Mouse (Mus musculus): Measurements from ENCODE around the gene Erich3. TPM values are rescaled to one million over a fixed set of nuclear protein-coding genes. Genes with fewer than 3 reads are reported as not detected.

Erich3 gene
- total RNA-seq, 2 experiments from 2014 or later: 5.3 to 5.4 TPM

- no peak for DNase-seq (ENCODE audit: low spot score in 2 of 2)
These were observed 100.5 kb downstream of the Erich3 start for GRCm38 (mm10) chr3:154764115-154764514.

DNA sequence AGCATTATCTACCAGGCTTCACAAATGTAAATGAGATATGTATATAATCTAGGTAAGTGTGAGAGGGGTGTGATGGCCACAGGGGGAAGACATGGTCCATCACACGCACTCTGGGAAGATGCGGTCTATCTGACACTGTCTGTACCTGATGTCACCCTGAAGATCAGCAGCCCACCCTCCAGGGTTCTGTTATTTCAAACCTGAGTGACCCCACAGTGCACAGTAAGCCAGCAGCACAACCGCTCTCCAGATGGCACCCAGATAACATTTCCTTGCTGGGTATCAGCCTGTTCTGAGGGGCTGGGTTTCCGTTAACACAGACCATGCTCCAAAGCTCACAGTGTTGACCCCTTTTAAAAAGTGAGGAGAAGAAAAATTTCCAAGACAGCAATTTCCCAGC lies 102.7 kb downstream of the Erich3 start:
- DNase-seq (ENCODE audit: low spot score in 2 of 2): no peak

DNA sequence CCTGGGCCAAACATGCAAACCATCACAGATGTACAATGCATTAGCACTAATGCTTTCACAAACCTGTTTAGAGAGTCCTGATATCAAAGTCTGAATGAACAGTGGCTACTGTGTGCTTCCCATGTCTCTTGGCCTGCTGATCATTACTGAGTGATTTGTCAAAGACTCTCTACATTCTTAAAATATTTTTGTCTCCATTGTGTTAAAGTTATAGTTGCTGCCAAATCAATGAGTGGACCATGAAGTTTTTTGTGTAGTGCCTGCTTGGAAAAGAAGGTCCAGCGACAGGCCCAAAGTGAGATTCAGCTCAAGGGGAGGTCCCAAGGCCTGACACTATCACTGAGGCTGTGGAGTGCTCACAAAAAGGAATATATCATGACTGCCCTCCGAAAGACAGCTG lies 108.0 kb downstream of the Erich3 start:
- DNase-seq (ENCODE audit: low spot score in 2 of 2): no peak

- no peak for DNase-seq (ENCODE audit: low spot score in 2 of 2)
These were observed 115.4 kb downstream of the Erich3 start for GRCm38 (mm10) chr3:154778836-154779595.

- DNase-seq (ENCODE audit: low spot score in 2 of 2): no peak
These were observed 122.7 kb downstream of the Erich3 start for GRCm38 (mm10) chr3:154786354-154786753.

DNA sequence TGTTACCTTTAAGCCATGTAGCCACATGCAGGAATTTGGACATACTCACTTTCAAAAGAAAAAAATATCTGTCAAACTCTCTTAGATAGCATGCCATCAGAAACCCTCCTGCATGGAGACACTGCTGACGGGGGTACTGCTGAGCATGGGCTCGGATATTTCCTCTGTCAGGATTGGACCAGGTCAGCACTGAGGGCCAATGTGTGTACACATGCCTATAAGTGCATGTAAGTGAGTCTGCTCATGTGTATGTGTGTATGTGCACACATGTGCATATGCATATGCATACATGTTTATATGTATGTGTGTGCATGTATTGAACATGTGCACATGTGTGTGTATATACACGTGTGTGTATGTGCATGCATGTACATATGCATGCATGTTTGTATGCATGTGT lies 124.0 kb downstream of the Erich3 start:
- DNase-seq (ENCODE audit: low spot score in 2 of 2): no peak

DNA sequence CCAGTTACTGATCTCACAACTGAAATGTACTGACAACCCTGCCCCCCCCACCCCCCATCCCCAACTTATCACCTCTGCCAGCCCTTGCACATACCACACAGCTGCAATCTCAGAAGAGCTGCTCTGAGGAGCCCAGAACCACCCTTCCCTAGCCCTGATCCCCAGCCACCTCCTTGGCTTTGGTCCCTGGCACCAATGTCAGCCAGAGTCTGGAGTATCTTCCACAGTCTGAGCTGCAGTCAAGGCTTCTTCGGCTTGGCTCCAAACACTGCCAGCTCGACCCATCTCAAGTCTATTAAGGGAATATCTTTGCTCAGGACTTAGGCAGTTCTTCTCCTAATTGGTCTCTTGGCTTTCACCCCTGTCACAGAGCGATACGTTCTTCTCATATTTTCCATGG lies 129.9 kb downstream of the Erich3 start:
- DNase-seq (ENCODE audit: low spot score in 2 of 2): no peak

GRCm38 (mm10) chr3:154798806-154799205 lies 135.1 kb downstream of the Erich3 start:
- peak in 1 of 2 experiments; percentile 43 for DNase-seq (ENCODE audit: low spot score in 2 of 2)

DNA sequence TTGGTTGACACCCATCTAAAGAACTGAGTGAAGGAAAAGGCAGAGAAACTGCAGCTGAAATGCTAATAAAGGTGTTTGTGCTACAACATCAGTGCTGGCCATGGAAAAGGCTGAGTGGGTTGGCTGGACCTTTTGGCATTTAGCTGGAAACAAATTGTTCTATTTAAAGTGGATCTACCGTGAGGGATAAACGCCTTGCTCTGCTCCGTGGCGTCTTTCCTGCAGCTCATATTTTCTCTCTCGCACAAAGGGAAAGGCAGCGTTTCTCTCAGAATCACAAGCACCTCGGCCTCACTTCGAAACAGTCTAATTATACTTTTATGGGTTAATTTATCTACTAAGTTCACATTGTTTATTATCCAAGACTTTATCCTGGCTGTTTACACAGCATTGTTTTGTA lies 136.8 kb downstream of the Erich3 start:
- DNase-seq (ENCODE audit: low spot score in 2 of 2): no peak

GRCm38 (mm10) chr3:154800888-154801429 lies 137.3 kb downstream of the Erich3 start:
- DNase-seq (ENCODE audit: low spot score in 2 of 2): no peak

DNA sequence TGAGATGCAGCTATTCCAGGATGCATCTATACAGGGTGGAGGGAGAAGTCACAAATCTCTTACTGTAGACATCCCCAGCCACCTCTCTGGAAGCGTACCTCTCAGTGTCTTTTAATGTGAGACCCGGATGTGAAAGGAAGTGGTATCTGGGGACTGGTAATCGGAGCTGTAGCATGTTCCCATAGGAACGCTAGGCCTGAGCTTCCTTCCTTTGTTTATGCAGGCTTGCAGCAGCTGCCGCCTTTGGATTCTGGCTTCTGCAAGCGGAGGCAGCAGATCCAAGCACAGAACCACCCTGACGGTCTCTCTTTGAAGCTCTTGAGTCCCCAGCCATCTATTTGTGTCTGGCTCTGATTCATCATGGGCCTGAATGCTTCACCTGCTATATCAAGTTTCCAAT lies 143.0 kb downstream of the Erich3 start:
- peak in 1 of 2 experiments; percentile 69 for DNase-seq (ENCODE audit: low spot score in 2 of 2)

DNA sequence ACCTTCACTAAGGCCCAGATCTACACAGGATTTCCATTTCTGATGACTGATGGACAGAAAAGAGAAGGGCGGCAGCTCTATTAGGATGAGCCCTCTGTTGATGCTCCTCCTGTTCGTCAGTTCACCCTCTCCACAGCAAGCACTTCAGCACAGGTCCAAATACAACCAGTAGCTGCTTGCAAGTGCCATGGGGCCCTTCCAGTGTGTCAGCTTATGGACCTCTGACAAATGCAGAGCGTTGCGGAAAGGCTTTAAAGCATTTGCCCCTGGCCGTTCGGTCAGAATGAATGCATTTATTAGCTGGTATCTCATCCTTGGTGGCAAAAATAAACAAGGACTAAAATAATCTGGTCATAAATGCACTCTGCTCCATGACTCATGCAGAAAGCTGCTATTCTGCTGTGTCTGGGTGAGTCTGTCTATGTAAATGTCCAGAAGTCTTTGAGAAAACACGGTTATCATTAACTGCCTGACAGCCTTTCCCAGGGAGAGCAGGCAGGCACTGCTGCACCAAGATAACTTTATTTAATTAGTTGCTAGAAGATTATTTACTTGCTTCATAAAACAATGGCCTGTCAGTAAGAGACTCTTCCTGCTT lies 146.7 kb downstream of the Erich3 start:
- no peak for DNase-seq (ENCODE audit: low spot score in 2 of 2)

GRCm38 (mm10) chr3:154811281-154811680 lies 147.6 kb downstream of the Erich3 start:
- DNase-seq (ENCODE audit: low spot score in 2 of 2): no peak

DNA sequence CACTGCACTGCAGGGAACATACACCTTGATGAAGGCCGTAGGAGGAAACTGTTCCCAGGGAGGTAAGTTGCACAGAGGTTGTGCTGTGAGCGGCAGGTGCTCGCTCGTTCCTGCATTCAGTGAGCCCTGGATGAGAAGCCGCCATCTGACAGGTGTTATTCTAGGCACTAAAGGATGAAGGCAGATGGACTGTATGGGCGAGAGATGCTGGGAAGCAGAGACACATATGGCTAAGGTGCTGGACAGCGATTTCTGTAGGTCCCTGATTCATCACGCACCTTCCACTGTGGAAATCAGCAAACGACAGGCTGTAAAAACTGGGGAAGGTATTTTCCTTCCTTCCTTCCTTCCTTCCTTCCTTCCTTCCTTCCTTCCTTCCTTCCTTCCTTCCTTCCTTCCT lies 148.2 kb downstream of the Erich3 start:
- no peak for DNase-seq (ENCODE audit: low spot score in 2 of 2)

DNA sequence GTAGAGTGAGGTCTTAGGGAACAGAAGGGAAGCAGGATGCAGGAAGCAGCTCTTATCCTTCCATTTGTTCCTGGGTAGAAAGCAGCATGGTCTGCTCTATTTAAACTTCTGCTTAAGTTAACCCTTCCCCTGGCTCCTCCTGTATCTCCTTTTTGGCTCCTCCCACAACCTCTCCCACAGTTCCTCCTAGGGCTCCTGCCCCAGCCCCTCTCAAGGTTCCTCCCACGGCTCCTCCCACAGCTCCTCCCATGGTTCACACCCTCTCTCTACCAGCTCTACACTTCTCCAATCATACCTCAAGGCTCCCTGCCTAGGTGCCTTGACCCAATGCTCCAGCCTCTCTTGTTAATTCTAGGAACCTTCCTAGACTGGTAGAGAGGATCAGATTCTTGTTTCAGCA lies 149.2 kb downstream of the Erich3 start:
- DNase-seq (ENCODE audit: low spot score in 2 of 2): no peak

DNA sequence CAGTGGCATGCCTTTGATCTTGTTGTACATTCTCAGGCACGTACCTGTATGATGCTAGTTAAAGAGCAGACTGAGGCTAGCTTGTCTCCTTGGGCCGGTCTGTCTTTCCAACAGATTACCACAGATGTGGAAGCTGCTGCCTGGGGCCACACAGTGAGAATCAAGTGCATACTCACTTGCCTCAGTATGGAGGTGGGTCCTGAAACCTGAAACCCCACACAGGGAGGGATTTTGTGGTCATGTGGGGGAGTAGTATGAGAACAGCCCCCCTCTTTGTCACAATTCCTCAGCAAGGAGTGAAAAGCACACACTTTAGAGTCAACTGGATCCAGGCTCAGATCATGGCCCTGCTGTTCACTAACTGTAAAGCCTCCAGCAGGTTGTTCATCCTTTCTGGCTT lies 151.9 kb downstream of the Erich3 start:
- DNase-seq (ENCODE audit: low spot score in 2 of 2): no peak

DNA sequence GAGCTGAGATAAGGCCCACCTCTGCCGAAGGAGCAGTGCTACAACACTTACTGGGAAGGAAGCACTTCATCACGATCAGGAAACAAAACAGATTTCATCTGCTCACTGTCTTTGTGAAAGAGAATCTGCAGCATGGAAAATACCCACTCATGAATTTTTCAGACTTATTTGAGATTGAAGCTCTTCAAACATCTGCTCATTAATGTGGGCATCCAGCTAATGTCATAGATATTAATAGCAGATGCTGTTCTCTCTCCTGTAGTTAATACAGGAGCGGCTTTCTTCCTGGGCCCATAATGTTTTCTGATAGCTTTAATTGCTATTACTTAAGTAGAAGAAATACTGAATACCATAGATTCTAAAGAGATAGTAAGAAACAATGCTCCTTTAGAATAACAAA lies 152.6 kb downstream of the Erich3 start:
- no peak for DNase-seq (ENCODE audit: low spot score in 2 of 2)

DNA sequence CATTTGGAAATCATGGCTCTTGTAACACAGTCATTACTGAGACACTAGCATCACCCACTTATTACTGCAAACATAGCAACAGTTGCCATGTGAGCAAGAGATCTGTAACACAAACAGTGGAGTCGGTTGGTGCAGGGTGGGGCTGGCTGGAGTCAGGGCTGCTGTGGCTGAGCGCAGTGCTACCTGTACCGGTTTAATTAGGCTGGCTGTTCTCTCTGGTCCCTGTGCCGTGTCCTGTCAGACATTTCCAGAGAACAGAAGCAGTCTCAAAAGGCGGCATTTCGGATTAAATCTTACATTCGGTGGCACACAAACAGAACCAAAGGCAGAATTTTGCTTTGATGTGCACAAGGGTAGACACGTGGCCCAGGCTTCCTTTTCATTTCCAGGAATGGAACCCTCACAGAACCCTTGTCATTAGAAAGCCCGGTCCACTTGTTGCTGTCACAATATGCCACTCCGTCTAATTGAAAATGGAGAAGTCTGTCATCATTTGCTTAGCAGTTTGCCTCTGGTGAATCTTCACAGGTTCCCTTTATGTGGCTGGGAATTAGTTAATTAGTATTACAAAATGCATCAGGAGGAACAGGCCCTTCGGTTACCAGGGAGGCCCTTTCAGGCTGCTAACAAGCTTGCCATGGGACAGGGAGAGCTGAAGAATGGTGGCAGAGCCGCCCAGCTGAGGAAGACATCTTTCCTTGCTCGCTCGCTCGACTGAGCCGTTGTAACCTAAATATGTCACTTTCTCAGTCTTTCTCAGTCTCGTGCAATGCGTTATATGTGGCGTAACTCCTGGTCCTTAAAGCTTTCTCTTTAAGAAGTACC lies 153.4 kb downstream of the Erich3 start:
- peak; percentile 64 to 71 for DNase-seq (ENCODE audit: low spot score in 2 of 2)

Measured in layer of hippocampus, postnatal 14 days (tissue).